Mouse (Mus musculus) lung, postnatal 36 days (tissue): Measurements from ENCODE around the gene Krtap29-1.

Source experiments
- DNase-seq: peaks from one replicate; pipeline ENCODE4 v3.0.0; 2022; ENCODE audit warnings: mixed read lengths

Krtap29-1 gene

GRCm38 (mm10) chr11:99937751-99938264 is 41.0 kb downstream of the Krtap29-1 start:
- no peak for DNase-seq

GRCm38 (mm10) chr11:99935991-99936390 is 42.9 kb downstream of the Krtap29-1 start, which contains the start of gene Krtap31-2:
Gene Krtap31-2 (plus strand): TSS chr11:99936291.
- no peak for DNase-seq
